Comparison of ENCODE assay signal across 8 mouse cellular contexts in genomic region chr11:120825289-120825863, GRCm38 (mm10). TPM values are rescaled to one million over a fixed set of nuclear protein-coding genes. Genes with fewer than 3 reads are reported as not detected.
DNase-seq lines count a peak whose midpoint lies in the region; ATAC-seq and TF ChIP-seq lines count a peak whose summit lies in the region.

No protein-coding gene starts in this region.

- 0 out of 2 replicates have a peak, but pooled peaks cover 1% of the 10 kb centered on the region for H3K36me3 ChIP-seq in thymus, adult 2 months (ENCODE audit: control insufficient read depth, insufficient read depth, low read length)
- peaks cover 15% of the 10 kb centered on the region for H3K36me3 ChIP-seq in intestine, postnatal 0 days (ENCODE audit: control insufficient read depth, insufficient read depth)
- peaks cover 19% of the 10 kb centered on the region for H3K36me3 ChIP-seq in neural tube, embryonic 13.5 days

- no peak for ATAC-seq in cerebellum, adult (ENCODE audit: insufficient number of reproducible peaks, low FRiP score, low TSS enrichment)
- ATAC-seq in intestine, postnatal 0 days, result no peak
- no peak for ATAC-seq in neural tube, embryonic 13.5 days (ENCODE audit: low read depth)

- H3K4me2 ChIP-seq in intestine, postnatal 0 days (replicated peaks; ENCODE audit: low read depth), result peak overlapping the region; percentile 84
- H3K4me2 ChIP-seq in neural tube, embryonic 13.5 days, result peak overlapping the region; percentile 100

- peak overlapping the region; percentile 72; the same call in 1 of the 2 replicates for H3K9ac ChIP-seq in intestine, postnatal 0 days (ENCODE audit: low read depth, low read length)
- peak overlapping the region; percentile 96 for H3K9ac ChIP-seq in neural tube, embryonic 13.5 days

- 45% methylated on average over 4 of the region's 4 CpGs for WGBS in cerebellum, adult 2 months
- WGBS in thymus, adult 2 months, result 5% methylated on average over 4 of the region's 4 CpGs
- 60% methylated on average over 4 of the region's 4 CpGs for WGBS in intestine, postnatal 0 days
- 52% methylated on average over 4 of the region's 4 CpGs for WGBS in neural tube, embryonic 13.5 days

- no peaks in the 10 kb centered on the region for H3K9me3 ChIP-seq in intestine, postnatal 0 days (ENCODE audit: control insufficient read depth)
- H3K9me3 ChIP-seq in neural tube, embryonic 13.5 days, result no peaks in the 10 kb centered on the region

- no peak for TF ChIP-seq POLR2A in cerebellum, adult 2 months (IDR thresholded peaks at IDR 0.05; ENCODE audit: borderline replicate concordance, insufficient read depth, low read length)
- no peak for TF ChIP-seq POLR2A in thymus, adult 2 months (IDR thresholded peaks at IDR 0.05; ENCODE audit: control insufficient read depth, extremely low read depth, insufficient read depth, low read length, poor library complexity)

- peak overlapping the region; percentile 99 for H3K27ac ChIP-seq in cerebellum, adult 2 months (ENCODE audit: insufficient read depth, low read length)
- H3K27ac ChIP-seq in thymus, adult 2 months (ENCODE audit: control insufficient read depth, insufficient read depth, low read length), result peak overlapping the region; percentile 38
- H3K27ac ChIP-seq in intestine, postnatal 0 days (ENCODE audit: low read depth, low read length), result 0 out of 2 replicates have a peak overlapping the region, but pooled peaks have one; percentile 89
- H3K27ac ChIP-seq in neural tube, embryonic 13.5 days (replicated peaks), result peak overlapping the region; percentile 99

- no peak for TF ChIP-seq CTCF in cerebellum, adult 2 months (IDR thresholded peaks at IDR 0.05; ENCODE audit: borderline replicate concordance, insufficient read depth, low read depth, low read length)
- TF ChIP-seq CTCF in thymus, adult 2 months (IDR thresholded peaks at IDR 0.05; ENCODE audit: borderline replicate concordance, control insufficient read depth, extremely low read depth, insufficient read depth, low read length, poor library complexity), result no peak
- TF ChIP-seq CTCF in intestine, postnatal 0 days (IDR thresholded peaks at IDR 0.05; ENCODE audit: low read depth), result no peak

- no peaks in the 10 kb centered on the region for H3K27me3 ChIP-seq in cerebellum, adult 2 months (ENCODE audit: control insufficient read depth, insufficient read depth, low read length)
- no peaks in the 10 kb centered on the region for H3K27me3 ChIP-seq in thymus, adult 2 months (ENCODE audit: control insufficient read depth, insufficient read depth, low read length)
- H3K27me3 ChIP-seq in intestine, postnatal 0 days (replicated peaks; ENCODE audit: control insufficient read depth, insufficient read depth, low read length), result no peaks in the 10 kb centered on the region
- H3K27me3 ChIP-seq in neural tube, embryonic 13.5 days, result no peaks in the 10 kb centered on the region

- peaks cover 31% of the 10 kb centered on the region for H3K4me1 ChIP-seq in cerebellum, adult 2 months (ENCODE audit: control insufficient read depth, insufficient read depth, low read length)
- peaks cover 30% of the 10 kb centered on the region for H3K4me1 ChIP-seq in thymus, adult 2 months (replicated peaks; ENCODE audit: control insufficient read depth, insufficient read depth, low read length)
- peaks cover 4% of the 10 kb centered on the region; the same call in 1 of the 2 replicates for H3K4me1 ChIP-seq in intestine, postnatal 0 days (replicated peaks; ENCODE audit: control insufficient read depth, insufficient read depth, low read length)
- H3K4me1 ChIP-seq in neural tube, embryonic 13.5 days (replicated peaks), result peaks cover 48% of the 10 kb centered on the region

- DNase-seq in cerebellum, adult 2 months, result peak; percentile 42 to 46
- DNase-seq in thymus, adult 2 months, result peak; percentile 21
- no peak for DNase-seq in thymus, adult 18-20 months
- DNase-seq in layer of hippocampus, adult 11-12 months (ENCODE audit: low spot score), result no peak
- DNase-seq in right cerebral cortex, adult 18-20 months, result no peak

- H3K4me3 ChIP-seq in cerebellum, adult 2 months (replicated peaks; ENCODE audit: insufficient read depth, low read depth, low read length), result peak overlapping the region; percentile 97
- no peak overlapping the region for H3K4me3 ChIP-seq in thymus, adult 2 months (ENCODE audit: control insufficient read depth, insufficient read depth, low read length)
- no peak overlapping the region for H3K4me3 ChIP-seq in intestine, postnatal 0 days (ENCODE audit: low read depth, low read length)
- H3K4me3 ChIP-seq in neural tube, embryonic 13.5 days, result peak overlapping the region; percentile 92

RNA-seq across cellular contexts. Expression of gene Fasn, which starts 1.0 kb away (rescaled TPM):
- polyA plus RNA-seq in cerebellum, adult 2 months (2012; rRNA removed), result 246 and 274 TPM in 2 replicates
- 973 and 1,776 TPM in 2 replicates for polyA plus RNA-seq in thymus, adult 2 months (2012; rRNA removed)
- polyA plus RNA-seq in intestine, postnatal 0 days (2015; fragmentation: Nextera tagmentation; extraction: Ambion mirVana), result 10.1 and 11.3 TPM in 2 replicates
- 63.8 and 67.4 TPM in 2 replicates for polyA plus RNA-seq in neural tube, embryonic 13.5 days (2015; fragmentation: Nextera tagmentation; extraction: Ambion mirVana)

RNA-seq across cellular contexts. Expression of gene Dus1l, which starts 29.2 kb away (rescaled TPM):
- 47.4 and 52.3 TPM in 2 replicates for polyA plus RNA-seq in cerebellum, adult 2 months (2012; rRNA removed)
- 65.8 and 70.3 TPM in 2 replicates for polyA plus RNA-seq in thymus, adult 2 months (2012; rRNA removed)
- 45.5 and 48.5 TPM in 2 replicates for polyA plus RNA-seq in intestine, postnatal 0 days (2015; fragmentation: Nextera tagmentation; extraction: Ambion mirVana)
- 39.8 and 49.0 TPM in 2 replicates for polyA plus RNA-seq in neural tube, embryonic 13.5 days (2015; fragmentation: Nextera tagmentation; extraction: Ambion mirVana)

RNA-seq across cellular contexts. Expression of gene Gps1, which starts 41.3 kb away (rescaled TPM):
- polyA plus RNA-seq in cerebellum, adult 2 months (2012; rRNA removed), result 238 and 248 TPM in 2 replicates
- 171 and 193 TPM in 2 replicates for polyA plus RNA-seq in thymus, adult 2 months (2012; rRNA removed)
- polyA plus RNA-seq in intestine, postnatal 0 days (2015; fragmentation: Nextera tagmentation; extraction: Ambion mirVana), result 70.9 and 74.8 TPM in 2 replicates
- 243 and 255 TPM in 2 replicates for polyA plus RNA-seq in neural tube, embryonic 13.5 days (2015; fragmentation: Nextera tagmentation; extraction: Ambion mirVana)

RNA-seq across cellular contexts. Expression of gene Rfng, which starts 41.4 kb away (rescaled TPM):
- polyA plus RNA-seq in cerebellum, adult 2 months (2012; rRNA removed), result 106 and 113 TPM in 2 replicates
- 87.4 and 102 TPM in 2 replicates for polyA plus RNA-seq in thymus, adult 2 months (2012; rRNA removed)
- 22.8 and 23.7 TPM in 2 replicates for polyA plus RNA-seq in intestine, postnatal 0 days (2015; fragmentation: Nextera tagmentation; extraction: Ambion mirVana)
- polyA plus RNA-seq in neural tube, embryonic 13.5 days (2015; fragmentation: Nextera tagmentation; extraction: Ambion mirVana), result 89.7 and 105 TPM in 2 replicates

Comparison
In these comparisons a context has a peak if more than half of its experiments do, and no peak if none do; other contexts are left out.
1. DNase-seq: peak in cerebellum, adult 2 months (2 of 2) and thymus, adult 2 months (single experiment); none in thymus, adult 18-20 months (0 of 2), layer of hippocampus, adult 11-12 months (single experiment) and right cerebral cortex, adult 18-20 months (single experiment).
2. H3K27ac ChIP-seq: peak in every context shown above with its lines; median percentile 99 in cerebellum, adult 2 months; 99 in neural tube, embryonic 13.5 days; 89 in intestine, postnatal 0 days; 38 in thymus, adult 2 months.
3. H3K4me3 ChIP-seq: peak in cerebellum, adult 2 months (single experiment) and neural tube, embryonic 13.5 days (single experiment); none in thymus, adult 2 months (single experiment) and intestine, postnatal 0 days (single experiment).